Mouse (Mus musculus): ENCODE measurements around the gene Ehmt2. TPM values are rescaled to one million over a fixed set of nuclear protein-coding genes. Genes with fewer than 3 reads are reported as not detected.
"Not testable (repeated sequence)": the region's sequence is repeated elsewhere in the genome, so short reads cannot be mapped to it uniquely, and the experiment has no call there.

Gene Ehmt2
- polyA plus RNA-seq, 1 experiment from 2014 or later, result 92.8 TPM

GRCm38 (mm10) chr17:34899053-34899889 is 1.0 kb downstream of the Ehmt2 start:
- H3K27me3 ChIP-seq (ENCODE audit: insufficient read depth, low read length), result no peaks in the 10 kb centered on the region
- 0% methylated on average over 37 of the region's 45 CpGs for WGBS
- H3K4me3 ChIP-seq (ENCODE audit: low read length), result peak overlapping the region; percentile 94
- H3K4me1 ChIP-seq (ENCODE audit: insufficient read depth, low read length), result peaks cover 36% of the 10 kb centered on the region
- 0 out of 2 replicates have a peak, but pooled peaks have one; percentile 2 for ATAC-seq (ENCODE audit: low FRiP score, low TSS enrichment)
- peak overlapping the region; percentile 87 for H3K4me2 ChIP-seq (replicated peaks; ENCODE audit: low read depth, low read length)
- peak overlapping the region; percentile 98 for H3K27ac ChIP-seq (ENCODE audit: low read length)
- H3K9me3 ChIP-seq (ENCODE audit: low read length), result no peaks in the 10 kb centered on the region
- peaks cover 34% of the 10 kb centered on the region for H3K36me3 ChIP-seq (ENCODE audit: insufficient read depth, low read length)
- peak overlapping the region; percentile 99 for H3K9ac ChIP-seq (replicated peaks; ENCODE audit: low read length)

GRCm38 (mm10) chr17:34899890-34900243 is 1.6 kb downstream of the Ehmt2 start:
- Histone ChIP-seq H3K27me3 (ENCODE audit: insufficient read depth, low read length) (no peaks in the 10 kb centered on the region), H3K9ac (replicated peaks; ENCODE audit: low read length) (peak overlapping the region; percentile 99), H3K9me3 (ENCODE audit: low read length) (no peaks in the 10 kb centered on the region), H3K4me1 (ENCODE audit: insufficient read depth, low read length) (peaks cover 36% of the 10 kb centered on the region), H3K4me2 (replicated peaks; ENCODE audit: low read depth, low read length) (peak overlapping the region; percentile 87), H3K4me3 (ENCODE audit: low read length) (peak overlapping the region; percentile 94), H3K27ac (ENCODE audit: low read length) (peak overlapping the region; percentile 98), H3K36me3 (ENCODE audit: insufficient read depth, low read length) (peaks cover 36% of the 10 kb centered on the region)
- WGBS, result 0% methylated on average over 5 of the region's 5 CpGs
- no peak for ATAC-seq (ENCODE audit: low FRiP score, low TSS enrichment)

GRCm38 (mm10) chr17:34900826-34901225 is 2.6 kb downstream of the Ehmt2 start:
- H3K9me3 ChIP-seq (ENCODE audit: low read length); H3K9ac ChIP-seq (replicated peaks; ENCODE audit: low read length); ATAC-seq (ENCODE audit: low FRiP score, low TSS enrichment); H3K4me3 ChIP-seq (ENCODE audit: low read length); H3K4me2 ChIP-seq (replicated peaks; ENCODE audit: low read depth, low read length); H3K27me3 ChIP-seq (ENCODE audit: insufficient read depth, low read length); H3K27ac ChIP-seq (ENCODE audit: low read length): not testable (repeated sequence)
- Histone ChIP-seq H3K36me3 (ENCODE audit: insufficient read depth, low read length) (peaks cover 45% of the 10 kb centered on the region), H3K4me1 (ENCODE audit: insufficient read depth, low read length) (peaks cover 28% of the 10 kb centered on the region)

- not testable (repeated sequence) for H3K4me2 ChIP-seq (replicated peaks; ENCODE audit: low read depth, low read length); ATAC-seq (ENCODE audit: low FRiP score, low TSS enrichment); H3K27me3 ChIP-seq (ENCODE audit: insufficient read depth, low read length); H3K4me3 ChIP-seq (ENCODE audit: low read length); H3K27ac ChIP-seq (ENCODE audit: low read length); H3K9ac ChIP-seq (replicated peaks; ENCODE audit: low read length); H3K9me3 ChIP-seq (ENCODE audit: low read length)
- H3K4me1 ChIP-seq (ENCODE audit: insufficient read depth, low read length), result peaks cover 17% of the 10 kb centered on the region
- WGBS, result 85% methylated on average over 8 of the region's 10 CpGs
- H3K36me3 ChIP-seq (ENCODE audit: insufficient read depth, low read length), result peaks cover 48% of the 10 kb centered on the region
Observed at GRCm38 (mm10) chr17:34901948-34902347, 3.7 kb downstream of the Ehmt2 start.

GRCm38 (mm10) chr17:34902895-34903294 is 4.6 kb downstream of the Ehmt2 start:
- ATAC-seq (ENCODE audit: low FRiP score, low TSS enrichment), result no peak
- no peak overlapping the region for H3K9ac ChIP-seq (replicated peaks; ENCODE audit: low read length)
- no peaks in the 10 kb centered on the region for H3K27me3 ChIP-seq (ENCODE audit: insufficient read depth, low read length)
- H3K4me3 ChIP-seq (ENCODE audit: low read length), result no peak overlapping the region
- peaks cover 58% of the 10 kb centered on the region for H3K36me3 ChIP-seq (ENCODE audit: insufficient read depth, low read length)
- no peak overlapping the region for H3K27ac ChIP-seq (ENCODE audit: low read length)
- 75% methylated on average over 9 of the region's 9 CpGs for WGBS
- H3K4me2 ChIP-seq (replicated peaks; ENCODE audit: low read depth, low read length), result no peak overlapping the region
- H3K9me3 ChIP-seq (ENCODE audit: low read length), result no peaks in the 10 kb centered on the region
- peaks cover 8% of the 10 kb centered on the region for H3K4me1 ChIP-seq (ENCODE audit: insufficient read depth, low read length)

GRCm38 (mm10) chr17:34910982-34911381 is 12.7 kb downstream of the Ehmt2 start:
- H3K4me3 ChIP-seq (ENCODE audit: low read length), result no peak overlapping the region
- ATAC-seq (ENCODE audit: low FRiP score, low TSS enrichment), result peak; percentile 5; the same call in 1 of the 2 replicates
- 77% methylated on average over 10 of the region's 10 CpGs for WGBS
- H3K4me1 ChIP-seq (ENCODE audit: insufficient read depth, low read length), result peaks cover 5% of the 10 kb centered on the region
- H3K4me2 ChIP-seq (replicated peaks; ENCODE audit: low read depth, low read length), result no peak overlapping the region
- no peaks in the 10 kb centered on the region for H3K9me3 ChIP-seq (ENCODE audit: low read length)
- no peak overlapping the region for H3K9ac ChIP-seq (replicated peaks; ENCODE audit: low read length)
- no peak overlapping the region for H3K27ac ChIP-seq (ENCODE audit: low read length)
- no peaks in the 10 kb centered on the region for H3K27me3 ChIP-seq (ENCODE audit: insufficient read depth, low read length)
- peaks cover 79% of the 10 kb centered on the region for H3K36me3 ChIP-seq (ENCODE audit: insufficient read depth, low read length)

- H3K9me3 ChIP-seq (ENCODE audit: low read length), result no peaks in the 10 kb centered on the region
- 46% methylated on average over 5 of the region's 5 CpGs for WGBS
- ATAC-seq (ENCODE audit: low FRiP score, low TSS enrichment), result peak; percentile 56
- H3K27me3 ChIP-seq (ENCODE audit: insufficient read depth, low read length), result no peaks in the 10 kb centered on the region
- H3K27ac ChIP-seq (ENCODE audit: low read length), result no peak overlapping the region
- H3K4me2 ChIP-seq (replicated peaks; ENCODE audit: low read depth, low read length), result no peak overlapping the region
- H3K4me3 ChIP-seq (ENCODE audit: low read length), result no peak overlapping the region
- no peak overlapping the region for H3K9ac ChIP-seq (replicated peaks; ENCODE audit: low read length)
- peaks cover 5% of the 10 kb centered on the region for H3K4me1 ChIP-seq (ENCODE audit: insufficient read depth, low read length)
- H3K36me3 ChIP-seq (ENCODE audit: insufficient read depth, low read length), result peaks cover 69% of the 10 kb centered on the region
Observed at GRCm38 (mm10) chr17:34911945-34912351, 13.7 kb downstream of the Ehmt2 start.

- Histone ChIP-seq H3K4me3 (ENCODE audit: low read length) (peak within 1 kb of the TSS; percentile 8; the same call in 1 of the 2 replicates), H3K36me3 (ENCODE audit: insufficient read depth, low read length) (peaks cover 48% of the 10 kb centered on the region), H3K27me3 (ENCODE audit: insufficient read depth, low read length) (no peaks in the 10 kb centered on the region), H3K27ac (ENCODE audit: low read length) (peak within 1 kb of the TSS; percentile 56), H3K9me3 (ENCODE audit: low read length) (no peaks in the 10 kb centered on the region), H3K4me1 (ENCODE audit: insufficient read depth, low read length) (peaks cover 5% of the 10 kb centered on the region), H3K9ac (replicated peaks; ENCODE audit: low read length) (peak within 1 kb of the TSS; percentile 42), H3K4me2 (replicated peaks; ENCODE audit: low read depth, low read length) (peak within 1 kb of the TSS; percentile 35)
- WGBS, result 34% methylated on average over 18 of the region's 18 CpGs
- ATAC-seq (ENCODE audit: low FRiP score, low TSS enrichment), result no peak
Observed at GRCm38 (mm10) chr17:34913930-34914665, 15.8 kb downstream of the Ehmt2 start, which contains the start of gene Slc44a4. TSS of gene Slc44a4 (plus strand) at chr17:34914466.

- H3K27ac ChIP-seq (ENCODE audit: low read length), result peak overlapping the region; percentile 59
- peak overlapping the region; percentile 35 for H3K4me2 ChIP-seq (replicated peaks; ENCODE audit: low read depth, low read length)
- 9% methylated on average over 9 of the region's 11 CpGs for WGBS
- H3K4me3 ChIP-seq (ENCODE audit: low read length), result peak overlapping the region; percentile 17; the same call in 1 of the 2 replicates
- peak overlapping the region; percentile 45 for H3K9ac ChIP-seq (replicated peaks; ENCODE audit: low read length)
- H3K27me3 ChIP-seq (ENCODE audit: insufficient read depth, low read length), result no peaks in the 10 kb centered on the region
- peaks cover 5% of the 10 kb centered on the region for H3K4me1 ChIP-seq (ENCODE audit: insufficient read depth, low read length)
- peak; percentile 87 for ATAC-seq (ENCODE audit: low FRiP score, low TSS enrichment)
- no peaks in the 10 kb centered on the region for H3K9me3 ChIP-seq (ENCODE audit: low read length)
- H3K36me3 ChIP-seq (ENCODE audit: insufficient read depth, low read length), result peaks cover 35% of the 10 kb centered on the region
Observed at GRCm38 (mm10) chr17:34915410-34915831, 17.2 kb downstream of the Ehmt2 start.

Measured in kidney, embryonic 16.5 days (tissue).